Mouse (Mus musculus) lung, embryonic 14.5 days (tissue): Measurements from ENCODE around the gene Top2a. TPM values are rescaled to one million over a fixed set of nuclear protein-coding genes. Genes with fewer than 3 reads are reported as not detected.

Experiments used
- ATAC-seq: fragments of 200-750 bp; cut with Nextera tagmentation; 2 replicates; pipeline ENCODE4 v1.8.0; 2017; ENCODE audit warnings: mild to moderate bottlenecking, moderate TSS enrichment, moderate library complexity; ENCODE audit not compliant: insufficient read depth
- DNase-seq: peaks from one replicate; pipeline ENCODE4 v3.0.0-alpha.2; 2015
- H3K27ac ChIP-seq: fragments of 300-500 bp; sonication (generic); 2 replicates; pipeline ENCODE4 v1.5.1; 2014; ENCODE audit warnings: low read depth, mild to moderate bottlenecking, moderate library complexity
- H3K27me3 ChIP-seq: fragments of 300-500 bp; sonication (generic); 2 replicates; pipeline ENCODE4 v1.6.1; 2014; ENCODE audit warnings: low read length, control low read depth; ENCODE audit not compliant: insufficient read depth
- H3K36me3 ChIP-seq: fragments of 300-500 bp; sonication (generic); 2 replicates; pipeline ENCODE4 v1.6.1; 2014; ENCODE audit warnings: control low read depth; ENCODE audit not compliant: insufficient read depth
- H3K4me1 ChIP-seq: fragments of 300-500 bp; sonication (generic); 2 replicates; pipeline ENCODE4 v1.6.1; 2014; ENCODE audit warnings: antibody characterized with exemption, control low read depth; ENCODE audit not compliant: insufficient read depth
- H3K4me2 ChIP-seq: fragments of 300-500 bp; sonication (generic); 2 replicates; pipeline ENCODE4 v1.6.1; 2014; ENCODE audit warnings: mild to moderate bottlenecking
- H3K4me3 ChIP-seq: fragments of 300-500 bp; sonication (generic); 2 replicates; pipeline ENCODE4 v1.5.1; 2014; ENCODE audit warnings: low read depth, low read length
- H3K9ac ChIP-seq: fragments of 300-500 bp; sonication (generic); 2 replicates; pipeline ENCODE4 v1.6.1; 2014
- H3K9me3 ChIP-seq: fragments of 300-500 bp; sonication (generic); 2 replicates; pipeline ENCODE4 v1.6.1; 2016; ENCODE audit warnings: low read depth, low read length, control low read depth
- CTCF ChIP-seq: IDR thresholded peaks from 2 replicates; pipeline ENCODE4 v1.5.1; 2016; ENCODE audit warnings: antibody characterized with exemption, low read depth
- WGBS: fragments of 180-500 bp; shearing (Covaris S2); extraction: QIAGEN DNeasy Blood & Tissue Kit; methylation state at CpG from one replicate; pipeline ENCODE4 v1.1.7; 2014; 5-methylcytosine and 5-hydroxymethylcytosine counted together
- polyA plus RNA-seq: library from polyadenylated mRNA; unstranded; fragments of >200 nt; fragmentation: Nextera tagmentation; extraction: Ambion mirVana; gene quantifications from 2 replicates; pipeline ENCODE4 v1.2.1, GENCODE M21; 2014

The Top2a gene
- 349 and 364 TPM in 2 replicates for polyA plus RNA-seq

DNA sequence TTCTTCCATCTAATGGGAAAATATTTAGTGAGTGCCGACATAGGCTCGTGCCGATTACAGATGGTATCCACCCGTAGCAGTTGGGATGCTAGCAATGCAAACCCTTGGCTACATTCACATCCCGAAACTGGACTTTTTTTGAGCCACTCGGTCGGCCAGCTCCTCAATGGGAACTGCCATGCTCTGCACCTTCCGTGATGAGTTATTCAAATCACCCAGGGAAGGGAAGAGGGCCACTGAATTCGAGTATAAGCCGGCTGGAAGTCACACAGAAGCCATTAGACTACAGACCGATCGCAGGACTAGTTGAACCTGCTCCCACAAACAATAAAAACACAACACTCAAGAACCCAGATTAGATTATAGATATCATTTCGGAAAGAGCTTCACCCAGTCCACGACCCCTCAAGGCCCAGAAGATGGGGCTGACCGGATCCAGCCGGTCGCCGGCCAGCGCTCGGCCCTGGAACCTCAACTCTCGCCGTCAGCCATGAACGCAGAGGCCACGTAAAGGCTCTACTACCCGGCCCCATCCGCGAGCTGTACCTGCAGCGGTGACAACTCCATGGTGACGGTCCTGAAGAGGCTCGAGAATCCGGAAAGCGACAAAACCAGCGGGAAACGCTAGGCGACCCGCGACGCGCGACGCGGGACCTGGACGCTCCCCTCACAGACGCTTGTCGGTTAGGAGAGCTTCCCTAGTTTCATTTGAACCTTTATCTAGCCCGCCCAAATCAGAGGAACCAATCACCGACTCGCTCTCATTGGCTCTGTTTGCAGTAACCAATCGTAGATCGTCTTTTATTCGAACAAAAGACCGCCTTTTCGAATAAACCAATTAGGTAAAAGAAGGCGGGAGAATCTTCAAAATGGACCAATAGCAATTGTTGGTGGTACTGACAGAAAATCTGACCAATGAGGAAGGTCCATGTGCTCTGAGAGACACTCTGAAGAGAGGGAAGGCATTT is at the start of gene Top2a:
Gene Top2a, minus strand, starts transcription at position 690 of the 968 bp plus-strand sequence.
- H3K9me3 ChIP-seq: no peaks in the 10 kb centered on the region
- peak; percentile 100 for DNase-seq
- peaks cover 5% of the 10 kb centered on the region; the same call in 1 of the 2 replicates for H3K4me1 ChIP-seq
- H3K27ac ChIP-seq: peak within 1 kb of the TSS; percentile 86
- under 1% methylated on average over 54 of the region's 54 CpGs for WGBS
- TF ChIP-seq CTCF: no peak
- no peaks in the 10 kb centered on the region for H3K27me3 ChIP-seq
- H3K36me3 ChIP-seq: peaks cover 39% of the 10 kb centered on the region
- peak within 1 kb of the TSS; percentile 83 for H3K4me2 ChIP-seq
- H3K9ac ChIP-seq: peak within 1 kb of the TSS; percentile 93
- H3K4me3 ChIP-seq: peak within 1 kb of the TSS; percentile 83
- ATAC-seq: peak; percentile 94

DNA sequence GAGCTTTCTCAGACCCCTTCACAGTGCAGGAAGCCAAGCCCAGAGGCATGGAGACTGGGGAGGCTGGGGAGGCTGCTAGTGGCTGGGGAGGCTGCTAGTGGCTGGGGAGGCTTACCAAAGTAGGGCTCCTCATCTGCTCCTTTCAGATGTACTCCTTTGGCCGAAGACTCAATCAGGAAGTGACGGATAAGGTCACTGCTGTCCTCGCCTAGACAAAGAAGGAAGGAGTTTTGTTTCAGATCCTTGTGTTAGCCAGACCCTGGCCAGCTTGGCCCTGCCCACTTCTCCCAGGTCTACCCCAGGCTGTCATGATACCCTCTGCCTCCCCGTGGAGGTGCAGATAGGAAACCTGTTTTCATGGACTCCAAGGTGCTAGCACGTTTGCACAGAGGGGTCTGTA is 49.8 kb upstream of the Top2a start:
- H3K4me3 ChIP-seq: no peak overlapping the region
- H3K27me3 ChIP-seq: no peaks in the 10 kb centered on the region
- no peaks in the 10 kb centered on the region for H3K9me3 ChIP-seq
- TF ChIP-seq CTCF: no peak
- H3K27ac ChIP-seq: no peak overlapping the region
- H3K4me2 ChIP-seq: no peak overlapping the region
- no peak for ATAC-seq
- no peak for DNase-seq
- H3K4me1 ChIP-seq: peaks cover 4% of the 10 kb centered on the region; the same call in 1 of the 2 replicates
- WGBS: 47% methylated on average over 5 of the region's 5 CpGs
- H3K9ac ChIP-seq: no peak overlapping the region
- H3K36me3 ChIP-seq: no peaks in the 10 kb centered on the region

DNA sequence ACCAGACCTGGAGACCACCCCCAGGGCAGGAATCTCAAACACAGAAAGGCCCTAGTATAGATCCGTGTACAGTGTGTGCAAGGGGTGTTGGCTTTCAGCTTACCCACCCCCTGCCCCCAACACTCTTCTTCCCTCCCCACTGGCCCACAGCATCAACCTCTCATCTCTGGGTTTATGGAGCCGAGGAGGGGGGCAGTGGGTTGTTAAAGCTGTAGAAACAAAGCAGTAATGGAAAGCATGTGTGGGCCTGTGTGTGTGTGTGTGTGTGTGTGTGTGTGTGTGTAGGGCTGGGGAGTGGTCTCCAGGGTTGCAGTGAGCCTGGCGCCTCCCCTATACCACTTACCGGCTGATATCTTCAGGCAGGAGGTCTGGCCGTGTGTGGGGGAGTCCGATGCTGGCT is 47.9 kb upstream of the Top2a start:
- Histone ChIP-seq H3K27me3 (no peaks in the 10 kb centered on the region), H3K4me1 (peaks cover 4% of the 10 kb centered on the region; the same call in 1 of the 2 replicates), H3K9me3 (no peaks in the 10 kb centered on the region), H3K4me3 (no peak overlapping the region), H3K27ac (no peak overlapping the region), H3K36me3 (no peaks in the 10 kb centered on the region), H3K4me2 (no peak overlapping the region), H3K9ac (no peak overlapping the region; the same call in 1 of the 2 replicates)
- WGBS: 11% methylated on average over 6 of the region's 6 CpGs
- no peak for ATAC-seq
- DNase-seq: no peak
- TF ChIP-seq CTCF: no peak

DNA sequence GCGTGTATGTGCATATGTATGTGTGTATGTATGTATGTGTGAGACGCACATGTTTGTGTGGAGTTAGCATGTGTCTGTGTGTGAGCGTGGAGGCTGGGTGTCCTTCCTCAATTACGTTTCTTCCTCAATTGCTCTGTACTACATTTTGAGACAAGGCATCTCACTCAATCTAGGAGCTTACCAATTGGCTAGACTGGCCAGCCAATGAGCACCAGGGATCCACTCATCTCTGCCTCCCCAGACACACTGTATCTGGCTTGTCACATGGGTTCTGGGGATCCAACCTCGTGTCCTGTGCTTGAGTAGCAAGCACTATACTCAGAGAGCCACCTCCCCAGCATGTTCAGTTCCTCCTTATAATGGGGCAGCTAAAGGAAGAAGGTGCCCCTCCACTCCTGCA is 44.5 kb upstream of the Top2a start:
- no peak overlapping the region for H3K27ac ChIP-seq
- ATAC-seq: no peak
- no peak overlapping the region for H3K4me2 ChIP-seq
- peaks cover 9% of the 10 kb centered on the region; the same call in 1 of the 2 replicates for H3K4me1 ChIP-seq
- no peak overlapping the region for H3K9ac ChIP-seq
- no peak for TF ChIP-seq CTCF
- 79% methylated on average over 5 of the region's 5 CpGs for WGBS
- H3K36me3 ChIP-seq: no peaks in the 10 kb centered on the region
- DNase-seq: no peak
- no peaks in the 10 kb centered on the region for H3K9me3 ChIP-seq
- H3K4me3 ChIP-seq: no peak overlapping the region
- H3K27me3 ChIP-seq: no peaks in the 10 kb centered on the region

DNA sequence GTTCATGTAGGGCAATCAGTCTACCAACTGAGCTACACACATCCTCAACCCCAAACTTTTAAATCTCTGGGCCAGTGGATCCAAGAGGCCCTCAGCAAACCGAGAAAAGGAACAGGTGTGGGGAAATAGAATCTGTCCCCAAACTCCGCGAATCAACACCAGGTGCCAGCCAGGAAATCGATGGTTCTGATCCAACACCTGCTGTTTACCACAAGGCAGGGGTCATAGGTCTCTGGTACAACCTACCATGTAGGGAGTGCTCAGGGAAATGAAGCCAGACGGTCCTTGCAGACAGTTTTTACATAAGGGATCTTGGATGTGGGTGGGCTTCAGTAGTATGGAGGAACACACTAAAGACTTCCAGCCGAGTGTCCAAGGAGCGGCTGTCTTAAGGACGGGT is 43.6 kb upstream of the Top2a start:
- DNase-seq: no peak
- Histone ChIP-seq H3K27me3 (no peaks in the 10 kb centered on the region), H3K27ac (no peak overlapping the region), H3K4me1 (peaks cover 11% of the 10 kb centered on the region; the same call in 1 of the 2 replicates), H3K36me3 (no peaks in the 10 kb centered on the region), H3K9ac (no peak overlapping the region), H3K4me3 (no peak overlapping the region), H3K4me2 (no peak overlapping the region), H3K9me3 (no peaks in the 10 kb centered on the region)
- 84% methylated on average over 8 of the region's 8 CpGs for WGBS
- ATAC-seq: no peak
- no peak for TF ChIP-seq CTCF

DNA sequence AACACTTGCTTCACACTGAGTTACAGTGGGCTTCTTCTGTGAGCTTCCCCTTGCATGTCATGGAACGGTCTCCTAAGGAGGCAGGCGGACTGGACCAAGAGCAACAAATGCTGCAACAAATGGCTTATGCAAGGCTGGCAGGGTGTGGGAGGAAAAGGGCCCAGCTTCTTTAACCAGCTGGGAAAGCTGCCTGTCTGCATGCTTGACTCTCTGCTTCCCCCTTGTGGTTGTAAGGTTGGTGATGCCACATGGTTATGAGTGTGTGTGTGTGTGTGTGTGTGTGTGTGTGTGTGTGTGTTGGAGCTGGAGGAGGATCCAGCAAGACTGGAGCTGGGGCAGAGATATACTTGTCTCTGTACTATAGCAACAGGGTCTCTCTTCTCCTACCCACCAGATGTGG is 42.0 kb upstream of the Top2a start:
- H3K27me3 ChIP-seq: no peaks in the 10 kb centered on the region
- H3K27ac ChIP-seq: no peak overlapping the region; the same call in 1 of the 2 replicates
- no peaks in the 10 kb centered on the region for H3K9me3 ChIP-seq
- WGBS: 9% methylated on average over 2 of the region's 2 CpGs
- peak; percentile 99 for TF ChIP-seq CTCF
- H3K9ac ChIP-seq: no peak overlapping the region
- ATAC-seq (peak; percentile 79), DNase-seq (peak; percentile 95)
- no peak overlapping the region for H3K4me2 ChIP-seq
- H3K36me3 ChIP-seq: no peaks in the 10 kb centered on the region
- H3K4me1 ChIP-seq: peaks cover 8% of the 10 kb centered on the region; the same call in 1 of the 2 replicates
- no peak overlapping the region for H3K4me3 ChIP-seq

DNA sequence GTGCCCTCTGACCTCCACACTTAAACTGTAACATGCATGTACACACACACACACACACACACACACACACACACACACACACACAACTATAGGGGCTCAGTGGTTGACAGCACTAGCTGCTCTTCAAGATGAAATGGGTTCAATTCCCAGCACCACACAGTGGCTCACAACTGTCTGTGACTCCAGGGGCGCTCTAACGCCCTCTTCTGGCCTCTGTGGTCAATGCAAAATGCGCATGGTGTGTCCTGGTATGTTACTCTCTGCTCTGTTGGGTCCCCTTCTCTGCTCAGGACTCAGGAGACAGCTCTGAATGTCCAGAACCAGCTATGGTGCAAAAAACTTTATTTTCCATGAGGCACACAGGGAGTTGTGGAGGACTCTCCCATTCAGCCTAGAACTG is 41.4 kb upstream of the Top2a start:
- no peak overlapping the region; the same call in 1 of the 2 replicates for H3K27ac ChIP-seq

More for the DNA sequence above, 41.4 kb upstream of the Top2a start:
- no peak overlapping the region for H3K4me3 ChIP-seq
- H3K9ac ChIP-seq: no peak overlapping the region
- no peak for DNase-seq
- 63% methylated on average over 3 of the region's 3 CpGs for WGBS
- peak; percentile 17; the same call in 1 of the 2 replicates for ATAC-seq
- no peaks in the 10 kb centered on the region for H3K9me3 ChIP-seq
- no peaks in the 10 kb centered on the region for H3K36me3 ChIP-seq
- no peak overlapping the region for H3K4me2 ChIP-seq
- peak; percentile 32; the same call in 1 of the 2 replicates for TF ChIP-seq CTCF
- H3K4me1 ChIP-seq: peaks cover 8% of the 10 kb centered on the region; the same call in 1 of the 2 replicates
- H3K27me3 ChIP-seq: no peaks in the 10 kb centered on the region
